Mouse (Mus musculus): Measurements from ENCODE around the gene Fubp3. TPM values are rescaled to one million over a fixed set of nuclear protein-coding genes. Genes with fewer than 3 reads are reported as not detected.

Gene Fubp3
- total RNA-seq, 2 experiments from 2014 or later, result 28.6 to 30.2 TPM

- ATAC-seq (replicated peaks; ENCODE audit: poor library complexity, severe bottlenecking), result no peak
Measured at GRCm38 (mm10) chr2:31662939-31663803, 90.7 kb downstream of the Fubp3 start.

- ATAC-seq (replicated peaks; ENCODE audit: poor library complexity, severe bottlenecking), result no peak
Measured at GRCm38 (mm10) chr2:31663804-31664180, 91.3 kb downstream of the Fubp3 start.

Other genes with a start within 250 kb of the Fubp3 start
- gene Ass1, start 102.4 kb upstream of the Fubp3 start, total RNA-seq (2014; fragmentation: Nextera tagmentation), result 148 and 162 TPM in 2 replicates
- gene Ass1, start 102.4 kb upstream of the Fubp3 start, total RNA-seq (2017), result 115 and 128 TPM in 2 replicates
- gene Prdm12, start 67.4 kb downstream of the Fubp3 start, total RNA-seq (2014; fragmentation: Nextera tagmentation), result not detected in 2 replicates
- gene Prdm12, start 67.4 kb downstream of the Fubp3 start, total RNA-seq (2017), result not detected in 2 replicates
- gene Exosc2, start 98.1 kb downstream of the Fubp3 start, total RNA-seq (2014; fragmentation: Nextera tagmentation), result 58.1 and 68.7 TPM in 2 replicates
- 59.2 and 59.7 TPM in 2 replicates for gene Exosc2, start 98.1 kb downstream of the Fubp3 start, total RNA-seq (2017)
- 41.9 and 65.4 TPM in 2 replicates for gene Abl1, start 115.7 kb downstream of the Fubp3 start, total RNA-seq (2014; fragmentation: Nextera tagmentation)
- 21.0 and 24.5 TPM in 2 replicates for gene Abl1, start 115.7 kb downstream of the Fubp3 start, total RNA-seq (2017)
- not detected in 2 replicates for gene Qrfp, start 237.9 kb downstream of the Fubp3 start, total RNA-seq (2014; fragmentation: Nextera tagmentation)
- not detected in 2 replicates for gene Qrfp, start 237.9 kb downstream of the Fubp3 start, total RNA-seq (2017)